Mouse (Mus musculus): ENCODE data around the gene Zbtb16.

Zbtb16 gene

DNA sequence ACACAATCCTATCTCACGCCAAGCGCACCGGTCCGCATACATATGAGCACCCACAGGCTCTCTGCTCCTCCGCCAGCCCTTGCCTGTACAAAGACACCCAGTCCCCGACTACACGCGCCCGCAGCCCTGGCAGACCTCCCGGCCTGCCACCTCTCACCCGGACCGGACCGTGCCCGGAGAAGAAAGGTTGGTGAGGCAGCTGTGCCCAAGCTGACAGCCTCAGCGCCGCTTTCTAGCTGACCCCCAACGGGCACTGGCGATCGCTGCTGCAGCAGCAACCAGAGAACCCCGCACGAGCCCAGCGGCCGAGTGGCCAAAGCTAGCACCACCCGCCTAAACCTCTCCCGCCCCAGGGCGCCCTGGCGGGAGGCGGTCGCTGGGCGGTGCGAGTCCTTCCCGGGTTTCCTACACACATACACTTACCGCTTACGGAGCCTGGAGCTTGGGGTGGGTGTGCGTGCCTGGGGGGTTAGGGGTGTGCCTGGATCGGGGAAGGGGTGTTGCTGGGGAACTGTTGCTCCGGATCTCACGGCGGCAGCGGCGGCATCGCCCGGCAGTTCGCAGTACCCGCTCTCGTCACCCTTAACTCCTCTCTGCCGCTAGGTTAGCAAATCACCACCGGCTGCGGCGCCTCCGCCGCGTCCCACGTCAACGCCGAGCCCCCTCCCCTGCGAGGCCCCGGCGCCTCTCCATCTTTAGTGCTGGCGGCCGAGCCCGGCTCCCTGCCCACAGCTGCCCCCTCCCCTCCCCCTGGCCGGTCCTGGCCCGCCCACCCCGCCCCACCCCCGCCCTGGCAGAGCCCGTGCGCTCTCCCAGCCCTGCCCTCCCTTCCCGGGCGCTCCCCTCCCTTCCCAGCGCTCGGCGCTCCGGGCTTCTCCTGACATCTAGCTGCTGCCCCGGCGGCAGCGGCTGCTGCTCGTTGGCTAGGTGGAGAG lies at the start of gene Zbtb16:
TSS of gene Zbtb16 (minus strand) at position 592 of the 935 bp plus-strand sequence.
- in situ Hi-C loops (cut with MboI, MseI), result no loop called here

DNA sequence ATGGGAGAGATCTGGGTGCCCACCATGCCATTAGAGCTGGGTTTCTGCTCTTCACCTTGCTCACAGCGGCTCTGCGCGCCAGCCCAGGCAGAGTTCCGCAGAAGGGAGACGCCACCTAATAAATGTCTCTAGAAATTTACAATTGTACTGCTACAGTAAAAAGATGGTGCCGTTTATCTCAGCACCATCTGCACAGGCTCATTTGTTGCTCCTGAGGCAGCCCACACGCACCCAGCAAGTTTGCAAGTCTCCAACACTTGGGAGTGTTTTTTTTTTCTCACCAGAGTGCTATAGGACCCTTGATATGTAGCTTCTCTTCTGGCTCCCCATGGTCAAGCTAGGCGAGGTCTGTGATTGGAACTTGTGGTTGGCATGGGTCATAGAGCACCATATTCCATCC lies 36.9 kb upstream of the Zbtb16 start:
- in situ Hi-C loops (cut with MboI, MseI), result no loop called here

DNA sequence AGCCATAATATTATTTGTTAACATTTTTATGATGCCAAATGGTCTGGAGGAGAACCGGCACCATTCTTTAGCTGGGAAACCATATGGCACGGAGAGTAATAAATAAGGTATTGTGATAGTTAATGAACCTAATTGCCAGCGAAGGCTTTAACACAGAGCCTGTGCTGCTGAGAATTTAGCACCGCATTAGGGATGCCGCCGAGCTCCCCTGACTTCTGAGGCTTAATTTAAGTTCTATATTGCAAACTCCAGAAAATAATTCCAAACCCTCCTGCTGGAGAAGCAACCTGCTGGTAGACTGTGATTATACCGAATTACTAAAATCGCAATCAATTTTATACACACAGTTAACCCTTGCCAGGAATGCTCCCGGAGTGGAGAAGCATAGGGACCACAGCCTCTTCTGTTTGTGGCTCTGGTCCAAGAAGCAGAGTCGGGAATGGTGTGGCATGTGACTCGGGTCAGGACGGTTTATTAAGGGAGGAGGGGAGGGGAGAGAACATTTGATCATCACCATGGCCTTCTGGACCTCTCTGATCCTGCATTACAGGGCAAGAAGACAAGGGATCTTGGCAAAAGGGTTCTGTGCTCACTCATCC lies 30.6 kb upstream of the Zbtb16 start:
- in situ Hi-C loops (cut with MboI, MseI), result loop anchor here (10.0 kb wide), 1 partner anchor 602 kb away; no protein-coding TSS in a partner anchor

DNA sequence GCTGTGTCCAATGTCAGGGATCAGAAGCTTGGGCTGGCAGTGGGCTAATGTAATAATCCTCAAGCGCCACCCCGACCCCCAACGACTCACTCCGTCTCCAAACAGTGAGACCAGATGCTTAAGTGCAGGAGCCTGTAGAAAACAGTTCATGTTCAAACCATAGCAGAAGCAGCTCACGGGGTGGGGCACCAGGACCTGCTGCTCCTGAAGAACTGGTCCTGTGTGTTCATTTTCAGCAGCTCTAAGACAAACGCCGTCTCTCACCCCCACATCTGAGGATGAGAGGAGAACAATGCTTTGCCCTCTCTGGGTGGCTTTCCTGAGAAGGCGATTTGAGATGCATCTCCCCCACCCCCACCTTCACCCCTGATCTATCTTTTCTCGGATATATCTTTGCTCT lies 29.2 kb upstream of the Zbtb16 start:
- in situ Hi-C loops (cut with MboI, MseI), result loop anchor here (10.0 kb wide), 1 partner anchor 600 kb away; no protein-coding TSS in a partner anchor

DNA sequence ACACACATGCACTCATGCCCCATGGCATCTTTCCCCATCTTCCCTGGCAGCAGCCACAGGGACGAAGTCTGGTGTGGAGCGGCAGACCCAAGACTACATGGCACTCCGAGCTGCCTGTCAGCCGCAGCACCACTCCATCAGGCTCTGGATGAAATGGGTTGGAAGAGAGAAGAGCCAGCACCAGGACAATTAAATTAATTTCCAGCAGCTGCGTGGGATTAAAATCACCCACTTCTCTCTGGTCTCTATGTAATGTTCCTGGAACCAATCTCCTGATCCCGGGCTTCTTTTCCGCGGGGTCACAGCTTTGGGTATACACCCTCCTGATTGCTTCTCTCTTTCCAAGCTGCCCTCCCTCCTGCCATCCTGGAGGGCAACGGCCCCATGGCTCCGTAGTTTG lies 25.5 kb upstream of the Zbtb16 start:
- in situ Hi-C loops (cut with MboI, MseI), result loop anchor here (10.0 kb wide), 1 partner anchor 597 kb away; no protein-coding TSS in a partner anchor

DNA sequence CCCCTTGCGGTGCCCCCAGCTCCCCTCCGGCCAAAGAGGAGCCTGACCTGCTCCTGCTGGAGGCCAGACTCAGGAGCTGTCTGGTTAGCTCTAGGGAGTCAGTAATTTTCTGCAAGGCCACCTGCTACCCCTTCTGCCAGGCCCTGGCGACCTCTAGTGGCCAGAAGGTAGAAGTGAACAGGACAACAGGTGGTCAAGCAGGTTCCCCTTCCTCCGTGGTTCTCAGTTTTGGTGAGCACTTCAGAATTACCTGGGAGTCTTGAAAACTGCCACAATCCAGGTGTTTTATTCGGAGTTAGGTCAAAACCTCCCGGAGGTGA lies 24.5 kb upstream of the Zbtb16 start:
- in situ Hi-C loops (cut with MboI, MseI), result loop anchor here (10.0 kb wide), 1 partner anchor 596 kb away; no protein-coding TSS in a partner anchor

GRCm38 (mm10) chr9:48859828-48860525 lies 24.0 kb upstream of the Zbtb16 start:
- in situ Hi-C loops (cut with MboI, MseI), result loop anchor here (5.0 to 10.0 kb wide), 2 partner anchors 203 to 595 kb away; no protein-coding TSS in a partner anchor

- in situ Hi-C loops (cut with MboI, MseI), result loop anchor here (5.0 kb wide), 1 partner anchor 201 kb away; no protein-coding TSS in a partner anchor
Observed at GRCm38 (mm10) chr9:48857944-48858343, 21.9 kb upstream of the Zbtb16 start.

GRCm38 (mm10) chr9:48856240-48856639 lies 20.2 kb upstream of the Zbtb16 start:
- in situ Hi-C loops (cut with MboI, MseI), result loop anchor here (5.0 kb wide), 1 partner anchor 199 kb away; no protein-coding TSS in a partner anchor

DNA sequence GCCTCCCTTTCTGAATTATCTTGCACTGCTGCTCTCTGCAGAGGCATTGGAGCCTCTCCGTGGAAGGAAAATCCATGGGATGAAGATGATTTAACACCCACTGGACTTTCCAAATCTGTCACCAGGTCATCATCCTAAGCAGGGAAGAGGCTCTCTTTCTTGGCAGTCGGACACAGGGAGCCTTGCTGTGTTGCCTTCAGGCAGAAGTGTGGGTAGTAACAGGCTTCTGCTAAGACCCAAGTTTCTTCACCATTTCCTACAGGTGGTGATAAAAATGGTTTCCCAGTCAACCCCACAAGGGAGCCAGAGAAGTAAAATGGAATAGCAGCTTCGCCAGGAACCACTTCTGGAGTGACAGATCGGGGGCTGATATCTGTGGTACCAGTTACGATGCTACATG lies 13.5 kb upstream of the Zbtb16 start:
- in situ Hi-C loops (cut with MboI, MseI), result no loop called here

DNA sequence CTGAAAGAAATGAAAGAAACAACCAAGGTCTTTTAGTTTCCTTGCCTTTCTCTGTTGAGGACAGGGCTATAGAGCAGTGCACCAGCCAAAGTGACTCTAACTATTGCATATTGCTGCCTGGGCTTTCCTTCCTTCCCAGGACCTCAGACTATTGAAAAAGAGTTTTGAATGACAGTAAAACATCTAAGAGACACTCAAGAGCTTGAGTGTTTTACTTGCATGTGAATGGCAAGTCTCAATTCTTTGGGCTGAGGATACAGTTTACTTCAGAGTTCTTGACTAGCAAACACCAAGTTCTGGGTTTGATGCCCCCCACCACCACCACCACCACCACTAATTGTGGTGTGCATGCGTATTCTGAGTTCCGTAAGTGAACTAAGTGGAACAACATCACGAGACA lies 3.5 kb upstream of the Zbtb16 start:
- in situ Hi-C loops (cut with MboI, MseI), result no loop called here

DNA sequence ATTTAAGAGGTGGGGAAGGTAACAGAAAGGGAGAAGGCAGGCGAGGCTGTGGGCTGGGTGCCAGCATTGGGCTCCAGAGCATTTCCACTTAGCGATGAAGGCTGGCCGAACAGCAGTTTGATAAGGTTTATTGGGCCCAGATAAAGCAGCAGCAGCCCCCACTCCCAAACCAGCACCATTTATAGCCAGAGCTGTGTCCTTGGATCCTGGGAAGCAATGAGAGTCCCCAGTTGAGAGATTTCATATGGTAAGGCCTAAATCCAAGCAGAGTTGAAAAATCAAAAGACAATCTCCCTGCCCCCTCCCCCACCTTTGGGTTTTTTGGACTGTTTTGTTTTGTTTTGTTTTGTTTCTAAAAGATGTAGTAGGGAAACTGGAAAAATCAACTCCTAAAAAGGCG lies 2.3 kb upstream of the Zbtb16 start:
- in situ Hi-C loops (cut with MboI, MseI), result no loop called here

DNA sequence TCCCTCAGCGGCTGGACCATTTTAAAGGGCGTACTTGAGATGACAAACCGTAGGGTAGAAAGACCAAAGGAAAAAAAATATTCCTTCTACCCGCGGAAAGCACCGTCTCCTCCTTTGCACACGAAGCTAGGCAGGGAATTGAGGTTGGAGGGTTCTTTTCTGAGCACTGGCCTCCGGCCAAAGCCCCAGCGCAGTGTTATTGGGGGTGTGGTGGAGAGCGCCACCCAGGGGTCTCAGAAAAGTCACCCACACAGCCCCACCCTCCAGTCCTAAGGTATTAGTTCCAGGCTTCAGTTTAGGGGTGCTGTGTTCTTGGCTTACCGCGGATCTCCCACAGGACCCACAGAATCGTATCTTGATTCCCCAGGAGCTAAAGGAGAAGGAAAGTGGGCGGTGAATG lies 1.2 kb upstream of the Zbtb16 start:
- in situ Hi-C loops (cut with MboI, MseI), result no loop called here

DNA sequence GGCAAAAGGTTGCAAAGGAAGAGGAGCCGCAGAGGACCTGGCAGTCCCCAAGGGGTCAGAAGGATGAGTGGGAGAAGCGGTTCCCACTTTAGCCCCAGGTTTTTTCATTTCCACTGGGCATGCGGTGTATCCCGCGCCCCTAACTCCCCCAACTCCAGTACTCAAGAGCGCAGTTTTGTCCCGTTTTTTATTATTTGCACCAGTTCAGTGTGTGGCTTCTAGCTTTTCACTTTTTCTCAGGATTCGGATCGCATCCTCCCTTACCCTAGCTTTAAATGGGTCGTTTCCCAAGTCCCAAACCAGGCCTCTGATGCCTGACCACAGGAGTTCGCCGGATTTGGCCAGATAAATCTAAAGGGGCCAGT lies 526 bp upstream of the Zbtb16 start:
- in situ Hi-C loops (cut with MboI, MseI), result no loop called here

DNA sequence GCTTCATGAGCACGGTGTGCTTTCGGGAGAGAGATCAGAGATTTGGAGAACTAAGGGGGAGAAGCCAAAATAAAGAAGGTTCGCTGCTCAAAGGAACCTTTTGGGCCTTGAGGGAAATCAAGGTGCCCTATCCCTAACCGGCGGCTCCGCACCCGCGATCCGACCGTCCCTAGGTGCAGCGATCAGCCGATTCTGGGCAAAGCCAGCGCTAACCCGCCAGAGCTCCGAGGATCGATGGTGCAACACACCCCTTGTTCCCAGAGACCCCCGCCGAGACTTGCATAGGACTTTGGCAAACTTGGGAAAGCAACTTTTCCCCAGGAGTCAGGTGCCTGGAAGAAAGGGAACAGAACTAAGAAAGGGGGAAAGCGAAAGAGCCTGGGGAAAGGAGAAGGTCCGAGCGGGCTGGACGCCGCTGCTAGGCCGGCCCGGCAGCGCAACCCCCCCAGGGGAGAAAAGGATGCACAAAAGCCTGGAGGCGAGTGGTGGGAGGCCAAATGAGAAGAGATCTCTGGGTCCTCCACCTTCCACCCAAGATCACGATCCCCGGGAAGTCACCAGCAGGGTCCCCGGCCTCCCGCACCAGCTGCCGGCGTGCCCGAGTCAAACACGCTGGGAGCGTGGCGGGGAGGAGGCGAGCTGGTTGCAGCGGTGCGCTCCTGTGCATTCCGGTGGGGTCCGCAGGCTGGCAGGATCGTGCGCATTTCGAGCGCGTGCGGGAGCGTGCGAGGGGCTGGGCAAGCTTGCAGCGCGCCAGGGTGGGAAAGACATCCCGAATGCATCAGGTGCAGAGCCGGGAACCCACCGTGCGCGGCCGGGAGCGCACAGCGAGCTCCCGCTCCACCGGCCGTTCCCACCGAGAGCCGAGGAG lies 1.2 kb downstream of the Zbtb16 start:
- in situ Hi-C loops (cut with MboI, MseI), result no loop called here

- in situ Hi-C loops (cut with MboI, MseI), result no loop called here
Observed at GRCm38 (mm10) chr9:48834006-48834405, 2.0 kb downstream of the Zbtb16 start.

GRCm38 (mm10) chr9:48833493-48833892 lies 2.5 kb downstream of the Zbtb16 start:
- in situ Hi-C loops (cut with MboI, MseI), result no loop called here

GRCm38 (mm10) chr9:48832473-48833100 lies 3.4 kb downstream of the Zbtb16 start:
- in situ Hi-C loops (cut with MboI, MseI), result no loop called here

DNA sequence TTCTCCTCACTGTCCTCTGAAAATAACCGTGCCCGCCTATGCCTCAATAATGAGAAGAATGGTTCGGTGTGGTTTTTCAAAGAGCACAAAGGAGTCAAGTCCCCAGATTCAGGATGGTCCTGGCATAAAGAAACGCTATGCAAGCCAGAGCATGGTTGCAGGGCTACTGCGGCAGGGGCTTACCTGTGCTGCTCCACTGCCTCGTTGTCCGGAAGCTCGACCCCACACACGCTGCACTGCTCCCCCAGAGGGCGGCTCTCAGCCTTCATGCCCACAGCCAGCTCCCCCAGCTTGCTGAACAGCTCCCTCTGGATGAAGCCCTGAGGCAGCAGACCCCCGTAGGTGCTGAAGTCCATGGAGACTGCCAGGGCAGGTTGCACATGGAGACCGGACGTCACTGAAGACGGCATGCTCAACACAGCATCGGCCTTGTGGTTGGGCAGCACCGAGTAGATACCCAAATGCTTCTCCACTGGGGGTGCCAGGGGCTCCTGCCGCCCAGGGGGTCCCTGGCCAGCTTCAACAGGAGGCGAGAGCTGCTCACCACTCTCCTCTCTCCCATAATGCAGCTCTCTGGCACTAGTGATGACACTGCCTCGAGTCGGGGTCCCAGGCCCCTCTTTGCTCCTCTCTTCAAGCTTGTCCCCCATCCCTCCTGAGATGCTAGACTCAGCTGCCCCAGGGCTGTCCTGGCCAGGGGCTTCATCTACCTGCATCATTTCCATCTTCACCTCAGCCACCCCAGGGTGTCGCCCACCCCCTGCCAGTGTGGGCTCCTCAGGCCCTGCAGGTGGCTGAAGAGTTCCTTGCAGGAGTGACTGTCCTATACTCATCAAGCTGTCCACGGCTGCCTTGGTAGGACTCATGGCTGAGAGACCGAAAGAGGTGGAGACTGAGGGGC lies 4.2 kb downstream of the Zbtb16 start:
- in situ Hi-C loops (cut with MboI, MseI), result no loop called here

GRCm38 (mm10) chr9:48828839-48829238 lies 7.2 kb downstream of the Zbtb16 start:
- in situ Hi-C loops (cut with MboI, MseI), result no loop called here
